Mouse (Mus musculus) intestine, embryonic 14.5 days (tissue): ENCODE data around the gene Rapgef5. TPM values are rescaled to one million over a fixed set of nuclear protein-coding genes. Genes with fewer than 3 reads are reported as not detected.
A peak's percentile ranks its signal among the peaks of the same experiment; 100 is the strongest.

Experiments used
- ATAC-seq: fragments of 200-750 bp; cut with Nextera tagmentation; replicated peaks from 2 replicates; pipeline ENCODE4 v1.8.0; 2017; ENCODE audit warnings: low read depth, moderate number of reproducible peaks, moderate TSS enrichment, moderate library complexity; ENCODE audit not compliant: low FRiP score, low TSS enrichment
- DNase-seq: peaks from one replicate; pipeline ENCODE4 v3.0.0-alpha.2; 2018; ENCODE audit warnings: low spot score
- H3K27ac ChIP-seq: fragments of 300-500 bp; sonication (generic); 2 replicates; pipeline ENCODE4 v1.5.1; 2014; ENCODE audit warnings: low read depth, mild to moderate bottlenecking, control low read depth
- H3K27me3 ChIP-seq: fragments of 300-500 bp; sonication (generic); replicated peaks from 2 replicates; pipeline ENCODE4 v1.6.1; 2014; ENCODE audit warnings: low read length, control low read depth; ENCODE audit not compliant: control insufficient read depth, insufficient read depth
- H3K36me3 ChIP-seq: fragments of 300-500 bp; sonication (generic); 2 replicates; pipeline ENCODE4 v1.6.1; 2014; ENCODE audit warnings: low read length, control low read depth; ENCODE audit not compliant: control insufficient read depth, insufficient read depth
- H3K4me1 ChIP-seq: fragments of 300-500 bp; sonication (generic); replicated peaks from 2 replicates; pipeline ENCODE4 v1.6.1; 2014; ENCODE audit warnings: low read length, control low read depth, mixed read lengths; ENCODE audit not compliant: control insufficient read depth, insufficient read depth
- H3K4me2 ChIP-seq: fragments of 300-500 bp; sonication (generic); 2 replicates; pipeline ENCODE4 v1.6.1; 2014; ENCODE audit warnings: low read length
- H3K4me3 ChIP-seq: fragments of 300-500 bp; sonication (generic); 2 replicates; pipeline ENCODE4 v1.5.1; 2014; ENCODE audit warnings: low read depth, low read length, control low read depth, mixed read lengths
- H3K9ac ChIP-seq: fragments of 300-500 bp; sonication (generic); 2 replicates; pipeline ENCODE4 v1.6.1; 2014; ENCODE audit warnings: mild to moderate bottlenecking, low read length
- H3K9me3 ChIP-seq: fragments of 300-500 bp; sonication (generic); 2 replicates; pipeline ENCODE4 v1.6.1; 2016; ENCODE audit warnings: low read length, control low read depth; ENCODE audit not compliant: control insufficient read depth
- WGBS: fragments of 180-500 bp; shearing (Covaris S2); extraction: QIAGEN DNeasy Blood & Tissue Kit; methylation state at CpG from one replicate; pipeline ENCODE4 v1.1.7; 2014; 5-methylcytosine and 5-hydroxymethylcytosine counted together
- polyA plus RNA-seq: library from polyadenylated mRNA; unstranded; fragments of >200 nt; fragmentation: Nextera tagmentation; extraction: Ambion mirVana; gene quantifications from 2 replicates; pipeline ENCODE4 v1.2.1, GENCODE M21; 2014

The Rapgef5 gene
- polyA plus RNA-seq, 1 experiment from 2014 or later = 8.4 TPM

- no peak for ATAC-seq
- H3K9me3 ChIP-seq = no peaks in the 10 kb centered on the region
- WGBS = 84% methylated on average over 3 of the region's 3 CpGs
Observed at GRCm38 (mm10) chr12:117612715-117613114, 96.4 kb downstream of the Rapgef5 start.

GRCm38 (mm10) chr12:117619523-117620023, 103.3 kb downstream of the Rapgef5 start:
- no peaks in the 10 kb centered on the region for H3K36me3 ChIP-seq
- ATAC-seq = 0 out of 2 replicates have a peak, but pooled peaks have one; percentile 36
- no peaks in the 10 kb centered on the region for H3K27me3 ChIP-seq
- H3K4me3 ChIP-seq = no peak overlapping the region
- 55% methylated on average over 4 of the region's 4 CpGs for WGBS
- no peaks in the 10 kb centered on the region for H3K9me3 ChIP-seq
- H3K27ac ChIP-seq = no peak overlapping the region
- H3K4me2 ChIP-seq = no peak overlapping the region
- peak; percentile 16 for DNase-seq
- H3K4me1 ChIP-seq = no peaks in the 10 kb centered on the region
- H3K9ac ChIP-seq = no peak overlapping the region

More at GRCm38 (mm10) chr12:117612715-117613114, 96.4 kb downstream of the Rapgef5 start:
- no peaks in the 10 kb centered on the region for H3K27me3 ChIP-seq
- no peak overlapping the region for H3K4me2 ChIP-seq
- DNase-seq = peak; percentile 15
- H3K4me3 ChIP-seq = no peak overlapping the region
- H3K27ac ChIP-seq = no peak overlapping the region
- H3K36me3 ChIP-seq = no peaks in the 10 kb centered on the region
- H3K4me1 ChIP-seq = no peaks in the 10 kb centered on the region
- H3K9ac ChIP-seq = no peak overlapping the region

- no peak overlapping the region for H3K4me3 ChIP-seq
- H3K4me1 ChIP-seq = no peaks in the 10 kb centered on the region
- no peaks in the 10 kb centered on the region for H3K36me3 ChIP-seq
- no peak overlapping the region for H3K9ac ChIP-seq
- H3K27ac ChIP-seq = no peak overlapping the region
- ATAC-seq (no peak), DNase-seq (peak; percentile 42)
- H3K27me3 ChIP-seq = no peaks in the 10 kb centered on the region
- no peak overlapping the region for H3K4me2 ChIP-seq
- H3K9me3 ChIP-seq = no peaks in the 10 kb centered on the region
- WGBS = 87% methylated on average over 2 of the region's 2 CpGs
Observed at GRCm38 (mm10) chr12:117622972-117623371, 106.7 kb downstream of the Rapgef5 start.

GRCm38 (mm10) chr12:117627311-117627710, 111.0 kb downstream of the Rapgef5 start:
- DNase-seq (no peak), ATAC-seq (0 out of 2 replicates have a peak, but pooled peaks have one; percentile 58)
- WGBS = 31% methylated on average over 2 of the region's 2 CpGs
- no peak overlapping the region for H3K4me3 ChIP-seq
- H3K4me1 ChIP-seq = no peaks in the 10 kb centered on the region
- no peaks in the 10 kb centered on the region for H3K36me3 ChIP-seq
- H3K4me2 ChIP-seq = no peak overlapping the region
- no peak overlapping the region for H3K27ac ChIP-seq
- no peaks in the 10 kb centered on the region for H3K9me3 ChIP-seq
- H3K9ac ChIP-seq = no peak overlapping the region
- H3K27me3 ChIP-seq = no peaks in the 10 kb centered on the region

- no peak for ATAC-seq
- WGBS = 85% methylated on average over 18 of the region's 18 CpGs
Observed at GRCm38 (mm10) chr12:117628321-117629093, 112.2 kb downstream of the Rapgef5 start.

DNA sequence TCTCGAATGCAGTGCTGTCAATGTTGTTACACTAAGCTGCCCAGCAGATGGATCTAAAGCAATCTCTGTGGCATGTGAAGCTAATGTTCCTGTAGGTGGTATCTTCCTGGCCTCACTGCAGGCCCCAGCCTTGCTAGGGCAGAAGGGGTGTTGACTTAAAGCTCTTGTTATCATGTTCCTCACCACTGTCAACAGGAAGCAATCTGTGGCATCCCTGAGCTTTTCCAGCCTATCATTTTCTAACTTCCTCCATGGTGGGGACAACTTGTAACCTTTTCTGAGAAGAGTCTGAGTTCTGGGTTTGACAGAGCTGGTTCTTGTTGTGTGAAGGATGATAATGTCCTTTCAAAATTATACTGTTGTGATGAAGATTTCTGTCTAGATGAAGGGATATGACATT, 115.9 kb downstream of the Rapgef5 start:
- no peak for DNase-seq
- Histone ChIP-seq H3K9me3 (no peaks in the 10 kb centered on the region), H3K4me3 (no peak overlapping the region), H3K4me1 (no peaks in the 10 kb centered on the region), H3K36me3 (no peaks in the 10 kb centered on the region), H3K9ac (no peak overlapping the region), H3K27me3 (no peaks in the 10 kb centered on the region), H3K4me2 (no peak overlapping the region), H3K27ac (no peak overlapping the region)
- WGBS = 64% methylated on average over 1 of the region's 1 CpGs
- no peak for ATAC-seq

More at GRCm38 (mm10) chr12:117628321-117629093, 112.2 kb downstream of the Rapgef5 start:
- no peaks in the 10 kb centered on the region for H3K4me1 ChIP-seq
- no peak overlapping the region for H3K9ac ChIP-seq
- H3K4me3 ChIP-seq = no peak overlapping the region
- no peaks in the 10 kb centered on the region for H3K36me3 ChIP-seq
- H3K4me2 ChIP-seq = no peak overlapping the region
- H3K9me3 ChIP-seq = no peaks in the 10 kb centered on the region
- no peaks in the 10 kb centered on the region for H3K27me3 ChIP-seq
- DNase-seq = no peak
- no peak overlapping the region for H3K27ac ChIP-seq

DNA sequence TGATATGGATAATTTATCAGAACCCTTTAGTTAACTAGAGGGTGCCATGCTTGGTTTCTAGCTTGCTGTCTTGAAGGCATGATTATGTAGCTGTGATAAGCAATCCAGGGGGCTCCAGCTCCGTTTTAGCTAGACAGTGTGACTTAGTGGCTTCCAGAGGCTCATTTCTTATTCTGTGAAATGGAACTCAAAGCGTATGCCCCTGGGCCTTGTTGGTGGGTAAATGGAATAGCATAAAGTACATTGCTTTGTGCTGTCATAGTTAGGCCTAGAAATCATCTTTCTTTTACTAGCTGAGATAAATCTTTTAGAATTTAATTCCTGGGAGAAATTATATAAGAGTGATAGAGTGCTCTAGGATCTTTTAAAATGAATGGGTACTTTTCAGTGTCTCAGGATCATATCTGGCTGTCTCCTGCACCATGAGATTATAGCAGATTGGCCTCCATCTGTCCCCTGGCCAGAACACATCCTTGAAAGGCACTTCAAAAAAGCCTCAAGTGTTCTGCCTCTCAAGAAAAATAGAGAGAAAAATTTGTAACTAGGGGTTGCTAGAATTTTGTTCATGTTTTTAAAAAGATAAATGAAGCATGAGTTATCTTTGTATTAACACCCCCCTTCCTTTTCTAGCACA, 120.0 kb downstream of the Rapgef5 start:
- Histone ChIP-seq H3K4me3 (no peak overlapping the region), H3K27ac (no peak overlapping the region)

DNA sequence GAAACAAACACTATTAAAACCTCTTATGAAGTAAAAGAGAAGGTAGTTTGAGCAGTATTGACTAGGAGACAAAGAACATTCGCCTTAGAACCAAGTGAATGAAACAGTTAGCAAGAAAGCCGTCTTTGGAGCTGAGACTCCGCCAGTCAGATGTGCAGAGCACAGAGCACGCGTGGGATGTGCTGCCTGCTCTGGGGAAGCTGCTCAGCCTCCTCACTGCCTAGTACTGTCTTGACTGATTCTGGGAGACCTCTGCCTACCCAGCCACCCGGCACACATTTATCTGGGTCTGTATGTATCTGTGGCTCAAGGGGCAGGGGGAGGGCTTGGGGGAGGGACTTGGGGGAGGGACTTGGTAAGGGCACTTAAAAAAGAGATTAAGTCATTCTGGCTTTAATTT, 120.7 kb downstream of the Rapgef5 start:
- H3K4me3 ChIP-seq = no peak overlapping the region
- H3K9me3 ChIP-seq = no peaks in the 10 kb centered on the region
- no peak overlapping the region for H3K4me2 ChIP-seq
- no peaks in the 10 kb centered on the region for H3K36me3 ChIP-seq
- 47% methylated on average over 6 of the region's 6 CpGs for WGBS
- H3K27ac ChIP-seq = no peak overlapping the region
- 0 out of 2 replicates have a peak, but pooled peaks cover 4% of the 10 kb centered on the region for H3K4me1 ChIP-seq
- DNase-seq = no peak
- H3K9ac ChIP-seq = no peak overlapping the region
- ATAC-seq = no peak
- no peaks in the 10 kb centered on the region for H3K27me3 ChIP-seq

More for the DNA sequence above, 120.0 kb downstream of the Rapgef5 start:
- Histone ChIP-seq H3K36me3 (no peaks in the 10 kb centered on the region), H3K4me2 (no peak overlapping the region), H3K27me3 (no peaks in the 10 kb centered on the region), H3K4me1 (0 out of 2 replicates have a peak, but pooled peaks cover 4% of the 10 kb centered on the region), H3K9ac (no peak overlapping the region), H3K9me3 (no peaks in the 10 kb centered on the region)
- DNase-seq (no peak), ATAC-seq (no peak)
- 74% methylated on average over 2 of the region's 2 CpGs for WGBS
